Mouse (Mus musculus) C2C12 (cell line): ENCODE results near the gene Tbc1d22a. TPM values are rescaled to one million over a fixed set of nuclear protein-coding genes. Genes with fewer than 3 reads are reported as not detected.
A peak's percentile ranks its signal among the peaks of the same experiment; 100 is the strongest.

Source experiments
- H3K27me3 ChIP-seq: one replicate; pipeline ENCODE4 v1.6.1; 2011; ENCODE audit not compliant: control insufficient read depth, insufficient read depth, insufficient read length
- H3K36me3 ChIP-seq: one replicate; pipeline ENCODE4 v1.6.1; 2011; ENCODE audit not compliant: control insufficient read depth, insufficient read depth
- H3K4me3 ChIP-seq: one replicate; pipeline ENCODE4 v1.5.1; 2011; ENCODE audit warnings: mild to moderate bottlenecking, control low read depth; ENCODE audit not compliant: poor library complexity, insufficient read depth, severe bottlenecking
- H3K79me2 ChIP-seq: one replicate; pipeline ENCODE4 v1.6.1; 2011; ENCODE audit not compliant: control insufficient read depth, insufficient read depth
- H3K79me3 ChIP-seq: one replicate; pipeline ENCODE4 v1.6.1; 2011; ENCODE audit warnings: low read depth, control low read depth
- H3ac ChIP-seq: one replicate; pipeline ENCODE3; 2011; ENCODE audit warnings: low read depth; ENCODE audit not compliant: control insufficient read depth, insufficient read length
- CEBPB ChIP-seq: IDR thresholded peaks from one replicate; pipeline ENCODE4 v1.6.1; 2011; ENCODE audit warnings: low read depth, mild to moderate bottlenecking, control low read depth, moderate library complexity
- CTCF ChIP-seq: IDR thresholded peaks from one replicate; pipeline ENCODE4 v1.5.1; 2011; ENCODE audit not compliant: control insufficient read depth, insufficient read depth, insufficient read length
- FOSL1 ChIP-seq: IDR thresholded peaks from one replicate; pipeline ENCODE4 v1.8.0; 2011; ENCODE audit warnings: mild to moderate bottlenecking, low read length; ENCODE audit not compliant: poor library complexity, insufficient read depth, severe bottlenecking
- MAX ChIP-seq: IDR thresholded peaks from one replicate; pipeline ENCODE4 v1.6.1; 2011; ENCODE audit warnings: mild to moderate bottlenecking, control low read depth
- MYOD1 ChIP-seq: IDR thresholded peaks from one replicate; pipeline ENCODE4 v1.6.1; 2011; ENCODE audit warnings: low read depth; ENCODE audit not compliant: control insufficient read depth, insufficient read length
- MYOG ChIP-seq: IDR thresholded peaks from one replicate; pipeline ENCODE4 v1.6.1; 2011; ENCODE audit not compliant: control insufficient read depth, insufficient read length; ENCODE audit errors: extremely low read depth
- USF1 ChIP-seq: IDR thresholded peaks from one replicate; pipeline ENCODE4 v1.6.1; 2011; ENCODE audit warnings: low read depth, mild to moderate bottlenecking, control low read depth, moderate library complexity
- polyA plus RNA-seq: library from polyadenylated mRNA; unstranded; fragments of >200 nt; fragmentation: generic; extraction: Trizol; gene quantifications from one replicate; pipeline ENCODE4 v1.2.1, GENCODE M21; 2012; ENCODE audit warnings: missing spikeins

Gene Tbc1d22a
- polyA plus RNA-seq, 1 experiment, result 19.7 TPM

DNA sequence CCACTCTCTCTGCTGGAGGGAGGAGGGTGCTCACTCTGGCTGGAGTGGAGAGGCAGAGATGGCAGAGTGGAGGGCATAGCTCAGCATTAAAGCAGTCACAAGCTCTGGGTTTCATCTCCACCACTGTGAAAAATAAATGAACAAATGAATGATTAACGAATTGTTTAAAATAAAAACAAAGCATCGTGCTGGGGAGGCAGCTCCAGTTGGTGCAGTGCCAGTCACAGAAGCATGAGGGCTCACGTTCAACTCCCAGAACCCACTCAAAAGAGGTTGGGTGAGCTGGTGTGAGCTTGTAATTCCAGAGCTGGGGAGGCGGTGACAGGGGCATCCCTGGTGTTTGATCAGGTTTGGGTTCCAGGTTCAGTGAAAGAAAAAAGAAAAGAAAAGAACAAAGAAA is 14.1 kb upstream of the Tbc1d22a start:
- Histone ChIP-seq H3K36me3 (no peaks in the 10 kb centered on the region), H3K4me3 (no peak overlapping the region), H3ac (no peak overlapping the region), H3K79me2 (no peaks in the 10 kb centered on the region), H3K27me3 (no peaks in the 10 kb centered on the region), H3K79me3 (no peaks in the 10 kb centered on the region)
- TF ChIP-seq CEBPB, result no peak
- TF ChIP-seq USF1, result no peak
- TF ChIP-seq MYOG, result no peak
- TF ChIP-seq FOSL1, result no peak
- no peak for TF ChIP-seq MYOD1
- TF ChIP-seq CTCF, result no peak
- TF ChIP-seq MAX, result no peak

DNA sequence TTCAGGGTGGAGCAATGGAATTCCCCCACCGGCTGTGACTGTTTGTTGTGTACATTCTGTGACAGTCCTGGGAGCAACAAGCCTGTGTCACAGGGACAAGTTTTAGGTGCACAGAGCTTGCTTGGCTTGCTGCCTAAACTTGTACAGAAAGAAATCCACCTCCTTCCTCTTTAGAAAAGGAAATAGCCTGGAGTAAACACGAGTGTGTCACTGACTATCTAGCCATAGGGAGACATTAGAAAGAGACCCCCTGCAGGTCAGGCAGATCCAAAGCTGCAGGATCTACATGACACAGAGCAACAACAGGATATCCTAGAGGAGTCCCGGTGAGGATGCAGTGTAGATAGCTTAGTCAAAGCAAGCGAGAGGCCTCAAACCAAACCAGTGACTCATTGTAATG is 13.2 kb upstream of the Tbc1d22a start:
- no peaks in the 10 kb centered on the region for H3K36me3 ChIP-seq
- TF ChIP-seq CEBPB, result no peak
- TF ChIP-seq MYOD1, result no peak
- TF ChIP-seq MAX, result no peak
- TF ChIP-seq USF1, result no peak
- TF ChIP-seq CTCF, result no peak
- TF ChIP-seq FOSL1, result no peak
- no peak for TF ChIP-seq MYOG
- H3K27me3 ChIP-seq, result no peaks in the 10 kb centered on the region
- H3K4me3 ChIP-seq, result no peak overlapping the region
- no peaks in the 10 kb centered on the region for H3K79me2 ChIP-seq
- no peaks in the 10 kb centered on the region for H3K79me3 ChIP-seq
- no peak overlapping the region for H3ac ChIP-seq

DNA sequence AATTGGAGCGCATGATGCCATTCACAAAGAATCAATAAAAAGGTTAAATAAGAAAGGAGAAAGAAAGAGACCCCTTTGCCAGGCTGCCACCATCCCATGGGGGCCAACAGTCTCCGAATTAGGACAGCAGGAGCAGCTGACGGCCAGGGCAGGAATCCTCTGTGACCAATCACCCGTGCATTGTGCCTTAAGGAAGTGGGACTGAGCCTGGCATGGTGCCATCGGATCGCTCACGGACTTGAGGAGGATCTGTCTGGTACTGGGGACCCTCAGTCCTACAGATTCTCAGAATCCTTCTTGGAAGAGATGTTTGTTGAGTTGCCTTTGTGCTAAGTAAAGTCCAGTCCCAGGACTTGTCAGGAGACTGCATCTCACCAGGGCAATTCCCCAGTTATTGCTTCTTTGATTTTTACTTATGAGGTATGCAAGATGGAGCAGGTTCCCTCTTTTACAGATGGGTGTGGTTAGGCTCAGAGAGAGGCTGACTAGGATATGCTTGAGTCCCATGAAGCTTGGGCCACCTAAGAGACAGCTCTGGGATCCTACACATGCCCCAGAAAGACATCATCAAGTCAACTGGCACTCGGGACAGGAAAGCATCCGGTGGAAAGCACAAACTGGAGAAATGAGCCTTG is 12.4 kb upstream of the Tbc1d22a start:
- no peak overlapping the region for H3ac ChIP-seq
- TF ChIP-seq FOSL1, result no peak
- no peak for TF ChIP-seq CTCF
- no peak overlapping the region for H3K4me3 ChIP-seq
- no peaks in the 10 kb centered on the region for H3K36me3 ChIP-seq
- no peaks in the 10 kb centered on the region for H3K27me3 ChIP-seq
- H3K79me3 ChIP-seq, result no peaks in the 10 kb centered on the region
- H3K79me2 ChIP-seq, result no peaks in the 10 kb centered on the region

DNA sequence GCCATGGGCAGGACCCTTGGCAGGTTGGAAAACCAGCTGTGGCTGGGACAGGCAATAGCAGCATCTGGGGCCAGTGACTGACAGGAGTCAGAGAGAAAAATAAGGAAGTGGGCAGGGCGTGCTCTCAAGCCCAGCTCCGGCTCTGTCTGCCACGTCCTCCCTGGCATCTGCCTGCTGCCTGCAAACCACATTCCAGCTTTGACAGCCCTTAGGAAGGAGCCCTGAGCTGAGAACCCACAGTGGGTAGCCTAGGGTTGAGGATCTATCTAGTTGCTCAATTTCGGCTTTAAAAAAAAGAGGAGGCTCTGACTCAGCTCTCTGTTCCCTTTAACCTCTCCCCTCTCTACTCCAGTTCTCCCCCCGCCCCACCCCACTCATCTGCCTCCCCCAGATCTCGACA is 11.6 kb upstream of the Tbc1d22a start:
- no peak overlapping the region for H3K4me3 ChIP-seq
- peak overlapping the region; percentile 8 for H3ac ChIP-seq
- no peaks in the 10 kb centered on the region for H3K79me3 ChIP-seq
- H3K79me2 ChIP-seq, result no peaks in the 10 kb centered on the region
- TF ChIP-seq MYOG (no peak), CEBPB (peak; percentile 89), MAX (peak; percentile 78), MYOD1 (peak; percentile 2), USF1 (no peak)
- H3K27me3 ChIP-seq, result no peaks in the 10 kb centered on the region
- no peaks in the 10 kb centered on the region for H3K36me3 ChIP-seq

DNA sequence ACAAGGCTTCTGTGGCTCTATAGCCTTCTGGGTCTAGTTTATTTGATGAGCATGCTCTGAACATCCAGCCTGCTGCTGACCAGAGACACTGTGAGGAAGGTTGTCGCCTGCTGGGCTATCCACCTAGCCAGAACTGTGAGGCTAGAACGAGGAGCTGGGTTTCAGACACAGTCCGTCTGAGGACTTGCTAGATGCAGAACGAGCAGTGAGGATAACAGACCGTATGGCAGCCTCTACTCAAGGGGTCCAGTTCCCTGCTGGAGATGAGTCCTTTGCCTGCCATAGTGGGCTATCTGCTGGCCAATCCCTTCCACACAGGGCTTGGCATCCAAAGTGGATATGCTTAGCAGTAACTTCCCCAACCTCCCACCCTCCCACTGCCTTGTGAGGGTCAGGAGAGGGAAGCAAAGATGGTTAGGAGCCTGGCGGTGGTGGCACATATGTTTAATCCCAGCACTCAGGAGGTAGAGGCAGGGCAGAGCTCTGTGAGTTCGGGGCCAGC is 10.9 kb upstream of the Tbc1d22a start:
- H3K27me3 ChIP-seq, result no peaks in the 10 kb centered on the region
- TF ChIP-seq MYOD1, result no peak
- TF ChIP-seq CTCF, result no peak
- TF ChIP-seq MYOG, result no peak
- no peak for TF ChIP-seq MAX
- no peak for TF ChIP-seq CEBPB
- TF ChIP-seq USF1, result no peak
- no peak for TF ChIP-seq FOSL1
- no peaks in the 10 kb centered on the region for H3K36me3 ChIP-seq

DNA sequence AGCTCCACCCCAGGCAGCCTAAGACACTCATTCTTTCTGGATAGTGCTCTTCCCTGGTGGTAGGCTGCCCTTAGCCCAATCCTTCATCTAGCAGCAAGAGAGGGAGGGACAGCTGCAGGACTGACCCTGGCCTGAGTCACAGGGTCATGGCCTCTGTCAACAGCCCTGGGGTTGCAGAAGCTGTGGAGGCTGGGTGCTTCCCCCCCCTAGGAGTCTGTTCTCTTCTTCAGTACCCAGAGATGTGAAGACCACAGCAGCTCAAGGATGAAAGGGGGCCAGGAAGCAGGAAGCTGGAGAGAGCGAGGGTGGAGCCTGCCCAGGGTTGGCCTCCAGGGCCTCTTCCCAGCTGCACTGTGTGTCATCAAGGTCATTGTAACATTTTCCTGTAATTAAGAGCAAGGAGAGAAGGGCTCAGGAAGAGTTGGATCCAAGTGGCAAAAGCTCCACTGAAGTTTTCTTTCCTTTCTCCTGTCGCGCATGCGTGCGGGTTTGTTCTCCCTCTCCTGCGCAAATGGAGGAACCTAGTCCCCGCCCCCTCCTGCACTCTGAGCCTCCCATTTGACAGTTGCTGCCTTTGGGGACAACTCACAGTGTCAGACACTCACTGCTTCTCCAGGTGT is 10.2 kb upstream of the Tbc1d22a start:
- H3ac ChIP-seq, result no peak overlapping the region
- H3K27me3 ChIP-seq, result no peaks in the 10 kb centered on the region
- no peak for TF ChIP-seq MYOG
- peak; percentile 94 for TF ChIP-seq MYOD1
- H3K79me3 ChIP-seq, result no peaks in the 10 kb centered on the region
- no peaks in the 10 kb centered on the region for H3K79me2 ChIP-seq
- H3K36me3 ChIP-seq, result no peaks in the 10 kb centered on the region
- no peak overlapping the region for H3K4me3 ChIP-seq

More for the DNA sequence above, 10.9 kb upstream of the Tbc1d22a start:
- H3ac ChIP-seq, result no peak overlapping the region
- H3K4me3 ChIP-seq, result no peak overlapping the region
- H3K79me3 ChIP-seq, result no peaks in the 10 kb centered on the region
- H3K79me2 ChIP-seq, result no peaks in the 10 kb centered on the region
